Mouse (Mus musculus) forebrain, embryonic 15.5 days (tissue): ENCODE measurements around the gene Spin1. TPM values are rescaled to one million over a fixed set of nuclear protein-coding genes. Genes with fewer than 3 reads are reported as not detected.
"Not testable (repeated sequence)": the region's sequence is repeated elsewhere in the genome, so short reads cannot be mapped to it uniquely, and the experiment has no call there.

Source experiments
- ATAC-seq: fragments of 200-750 bp; cut with Nextera tagmentation; replicated peaks from 2 replicates; pipeline ENCODE4 v1.8.0; 2017; ENCODE audit warnings: mild to moderate bottlenecking, moderate TSS enrichment, moderate library complexity
- H3K27ac ChIP-seq: fragments of 300-500 bp; sonication (generic); replicated peaks from 2 replicates; pipeline ENCODE4 v1.5.1; 2015; ENCODE audit warnings: mild to moderate bottlenecking, inconsistent platforms
- H3K27me3 ChIP-seq: fragments of 300-500 bp; sonication (generic); 2 replicates; pipeline ENCODE4 v1.6.1; 2015; ENCODE audit warnings: inconsistent platforms
- H3K36me3 ChIP-seq: fragments of 300-500 bp; sonication (generic); 2 replicates; pipeline ENCODE4 v1.6.1; 2015; ENCODE audit warnings: mild to moderate bottlenecking, inconsistent platforms
- H3K4me1 ChIP-seq: fragments of 300-500 bp; sonication (generic); 2 replicates; pipeline ENCODE4 v1.6.1; 2015; ENCODE audit warnings: inconsistent platforms
- H3K4me2 ChIP-seq: fragments of 300-500 bp; sonication (generic); replicated peaks from 2 replicates; pipeline ENCODE4 v1.6.1; 2015; ENCODE audit warnings: mild to moderate bottlenecking, inconsistent platforms
- H3K4me3 ChIP-seq: fragments of 300-500 bp; sonication (generic); 2 replicates; pipeline ENCODE4 v1.5.1; 2015; ENCODE audit warnings: mild to moderate bottlenecking, inconsistent platforms
- H3K9ac ChIP-seq: fragments of 300-500 bp; sonication (generic); replicated peaks from 2 replicates; pipeline ENCODE4 v1.6.1; 2015; ENCODE audit warnings: mild to moderate bottlenecking, inconsistent platforms
- H3K9me3 ChIP-seq: fragments of 300-500 bp; sonication (generic); 2 replicates; pipeline ENCODE4 v1.6.1; 2016; ENCODE audit warnings: inconsistent platforms
- WGBS: fragments of 180-500 bp; shearing (Covaris S2); methylation state at CpG from one replicate; pipeline ENCODE4 v1.1.7; 2015; ENCODE audit warnings: mixed read lengths; 5-methylcytosine and 5-hydroxymethylcytosine counted together
- polyA plus RNA-seq: library from polyadenylated mRNA; unstranded; fragments of >200 nt; fragmentation: Nextera tagmentation; extraction: Ambion mirVana; gene quantifications from 2 replicates; pipeline ENCODE4 v1.2.1, GENCODE M21; 2015

The Spin1 gene
- polyA plus RNA-seq, 1 experiment from 2014 or later: 177 TPM

DNA sequence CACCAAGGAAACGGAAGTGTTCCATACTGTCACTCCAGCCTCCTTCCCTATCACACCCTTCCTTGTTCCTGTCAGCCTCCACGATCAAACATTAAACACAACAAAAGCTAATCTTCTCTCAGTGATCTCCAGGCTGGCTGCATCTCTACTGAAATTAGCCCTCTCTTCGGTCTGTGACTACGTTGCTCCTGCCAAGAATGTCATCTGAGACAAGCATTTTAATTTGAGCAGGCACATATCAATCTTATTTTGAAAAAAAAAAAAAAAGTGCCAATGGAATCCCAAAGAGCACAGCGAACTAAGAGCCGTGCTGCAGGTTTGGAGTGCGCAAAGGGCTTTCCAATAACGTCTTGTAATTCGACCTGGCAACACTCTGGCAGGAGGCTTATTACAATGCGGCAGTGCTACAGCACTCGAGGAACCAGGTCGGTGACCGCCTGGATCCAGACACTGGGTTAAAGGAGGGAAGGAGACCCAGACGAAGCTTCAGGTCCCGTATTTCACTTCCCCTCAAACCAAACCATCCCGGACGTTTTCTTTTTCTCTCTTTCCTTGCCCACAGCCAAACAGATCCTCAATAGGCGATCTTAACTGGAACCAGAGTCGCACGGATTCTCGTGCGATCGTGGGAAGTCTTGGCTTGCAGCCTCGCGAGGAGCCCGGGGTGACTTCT, 984 bp upstream of the Spin1 start:
- Histone ChIP-seq H3K4me1 (peaks cover 28% of the 10 kb centered on the region), H3K9me3 (no peaks in the 10 kb centered on the region), H3K4me2 (peak overlapping the region; percentile 79), H3K4me3 (peak overlapping the region; percentile 60), H3K9ac (peak overlapping the region; percentile 78), H3K36me3 (peaks cover 5% of the 10 kb centered on the region; the same call in 1 of the 2 replicates), H3K27me3 (no peaks in the 10 kb centered on the region), H3K27ac (peak overlapping the region; percentile 93)
- 2% methylated on average over 26 of the region's 26 CpGs for WGBS
- peak; percentile 17 for ATAC-seq

- Histone ChIP-seq H3K4me2 (peak overlapping the region; percentile 46), H3K36me3 (peaks cover 5% of the 10 kb centered on the region; the same call in 1 of the 2 replicates), H3K4me3 (peak overlapping the region; percentile 60), H3K9me3 (no peaks in the 10 kb centered on the region), H3K27ac (peak overlapping the region; percentile 93), H3K27me3 (no peaks in the 10 kb centered on the region), H3K4me1 (peaks cover 28% of the 10 kb centered on the region), H3K9ac (peak overlapping the region; percentile 85)
- 1% methylated on average over 71 of the region's 89 CpGs for WGBS
- ATAC-seq: peak; percentile 75
Observed at GRCm38 (mm10) chr13:51101016-51101776, 516 bp downstream of the Spin1 start.

DNA sequence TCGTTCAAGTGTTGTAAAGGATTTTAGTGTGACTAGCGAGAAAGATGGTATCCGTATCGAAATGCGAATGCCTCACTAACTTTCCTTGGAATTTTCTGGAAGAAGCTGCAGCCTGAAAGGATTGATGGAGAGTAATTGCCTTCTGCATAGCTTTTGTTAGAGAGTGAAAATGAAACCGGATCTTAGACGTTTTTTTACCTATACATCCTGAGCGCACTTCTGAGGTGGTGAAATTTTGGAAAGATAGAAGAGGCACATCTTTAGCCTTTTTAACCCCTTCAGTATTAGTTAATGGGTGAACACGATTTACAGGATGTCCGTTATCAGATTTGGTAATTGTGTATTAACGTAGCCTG, 1.1 kb downstream of the Spin1 start:
- H3K9ac ChIP-seq: peak overlapping the region; percentile 85
- no peaks in the 10 kb centered on the region for H3K9me3 ChIP-seq
- peak overlapping the region; percentile 60 for H3K4me3 ChIP-seq
- ATAC-seq: no peak
- WGBS: 26% methylated on average over 11 of the region's 11 CpGs
- peak overlapping the region; percentile 93 for H3K27ac ChIP-seq
- peak overlapping the region; percentile 46 for H3K4me2 ChIP-seq
- peaks cover 5% of the 10 kb centered on the region; the same call in 1 of the 2 replicates for H3K36me3 ChIP-seq
- peaks cover 28% of the 10 kb centered on the region for H3K4me1 ChIP-seq
- H3K27me3 ChIP-seq: no peaks in the 10 kb centered on the region

DNA sequence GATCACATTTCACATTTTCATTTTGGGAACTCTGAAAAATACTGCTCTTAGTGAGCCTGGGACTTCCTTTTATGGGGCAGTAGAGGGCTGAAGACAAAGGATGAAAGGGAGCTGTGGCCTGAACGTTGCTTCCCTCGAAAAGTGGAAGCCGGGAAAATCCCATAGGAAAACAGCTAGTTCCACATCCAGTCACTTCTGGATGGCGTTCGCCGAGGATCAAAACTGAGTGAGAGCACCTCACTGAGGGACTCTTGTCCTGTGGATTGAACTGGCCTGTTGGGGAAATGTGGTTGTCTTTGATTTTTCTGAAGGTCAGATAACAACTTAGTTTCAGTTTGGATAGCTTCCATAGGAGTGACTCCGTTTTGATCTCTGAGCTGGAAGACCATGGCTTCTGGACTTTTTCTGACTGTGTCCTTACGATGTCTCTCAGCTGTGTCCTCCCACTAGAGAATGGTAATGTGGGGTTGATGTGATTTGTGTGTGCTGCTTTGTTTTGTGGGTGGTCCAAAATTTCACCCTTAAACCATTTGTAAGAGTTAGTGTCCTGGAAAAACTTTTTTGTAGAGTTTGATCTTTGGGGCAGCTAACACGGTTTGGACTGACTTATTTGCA, 2.5 kb downstream of the Spin1 start:
- Histone ChIP-seq H3K9ac (no peak overlapping the region), H3K9me3 (no peaks in the 10 kb centered on the region), H3K4me1 (peaks cover 27% of the 10 kb centered on the region), H3K27me3 (no peaks in the 10 kb centered on the region), H3K4me2 (no peak overlapping the region), H3K27ac (no peak overlapping the region; the same call in 1 of the 2 replicates), H3K4me3 (no peak overlapping the region), H3K36me3 (peaks cover 5% of the 10 kb centered on the region)
- 92% methylated on average over 9 of the region's 9 CpGs for WGBS
- ATAC-seq: no peak

DNA sequence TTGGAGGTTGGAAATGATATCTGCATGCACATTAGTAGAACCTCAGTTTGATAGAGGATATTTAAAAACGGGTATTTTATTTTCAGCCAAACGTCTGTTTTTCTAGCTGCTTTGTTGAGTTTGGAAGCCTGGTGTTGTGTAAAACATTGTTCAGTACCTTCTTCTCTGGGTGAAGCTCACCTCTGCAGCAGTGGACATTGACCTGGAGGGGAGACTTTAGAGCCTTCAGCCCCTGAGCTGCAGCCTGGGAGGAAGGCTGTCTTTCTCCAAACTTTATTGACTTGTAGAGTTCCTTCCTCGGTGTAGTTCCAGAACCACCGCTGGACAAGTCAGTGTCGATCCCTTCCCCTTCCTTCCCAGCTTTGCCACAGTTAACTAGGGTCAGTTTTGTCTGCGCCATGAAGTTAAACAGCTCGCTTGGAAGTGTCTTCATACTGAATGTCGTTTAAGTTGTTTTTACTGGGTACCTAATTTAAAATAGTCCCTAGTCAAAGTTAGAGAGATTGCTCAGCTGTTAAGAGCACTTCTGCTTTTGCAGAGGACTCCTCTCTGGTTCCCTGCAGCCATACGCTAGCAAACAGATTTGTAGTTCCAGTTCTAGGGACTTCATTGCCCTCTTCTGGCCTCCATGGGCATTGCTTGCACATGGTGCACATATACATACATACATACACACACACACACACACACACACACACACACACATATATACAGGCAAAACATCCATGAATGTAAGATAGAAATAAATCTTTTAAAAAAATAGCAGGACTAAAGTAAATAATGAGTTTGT, 3.4 kb downstream of the Spin1 start:
- no peak overlapping the region for H3K27ac ChIP-seq
- no peak overlapping the region for H3K4me3 ChIP-seq
- peaks cover 10% of the 10 kb centered on the region for H3K36me3 ChIP-seq
- H3K9me3 ChIP-seq: no peaks in the 10 kb centered on the region
- H3K27me3 ChIP-seq: no peaks in the 10 kb centered on the region
- peaks cover 18% of the 10 kb centered on the region for H3K4me1 ChIP-seq
- no peak for ATAC-seq
- no peak overlapping the region for H3K9ac ChIP-seq
- WGBS: 97% methylated on average over 9 of the region's 9 CpGs
- H3K4me2 ChIP-seq: no peak overlapping the region

- H3K4me2 ChIP-seq: no peak overlapping the region
Observed at GRCm38 (mm10) chr13:51105861-51106655, 5.4 kb downstream of the Spin1 start.

GRCm38 (mm10) chr13:51106816-51107215, 6.1 kb downstream of the Spin1 start:
- WGBS: 92% methylated on average over 4 of the region's 4 CpGs
- H3K27ac ChIP-seq: no peak overlapping the region
- no peak overlapping the region for H3K9ac ChIP-seq
- H3K36me3 ChIP-seq: peaks cover 15% of the 10 kb centered on the region
- H3K4me3 ChIP-seq: no peak overlapping the region
- H3K9me3 ChIP-seq: no peaks in the 10 kb centered on the region; the same call in 1 of the 2 replicates
- no peak for ATAC-seq
- H3K4me2 ChIP-seq: no peak overlapping the region
- H3K4me1 ChIP-seq: peaks cover 13% of the 10 kb centered on the region; the same call in 1 of the 2 replicates
- no peaks in the 10 kb centered on the region for H3K27me3 ChIP-seq

More at GRCm38 (mm10) chr13:51105861-51106655, 5.4 kb downstream of the Spin1 start:
- Histone ChIP-seq H3K27me3 (no peaks in the 10 kb centered on the region), H3K36me3 (peaks cover 15% of the 10 kb centered on the region), H3K9ac (no peak overlapping the region), H3K4me3 (no peak overlapping the region), H3K9me3 (no peaks in the 10 kb centered on the region; the same call in 1 of the 2 replicates), H3K27ac (no peak overlapping the region), H3K4me1 (peaks cover 14% of the 10 kb centered on the region; the same call in 1 of the 2 replicates)
- no peak for ATAC-seq
- 97% methylated on average over 3 of the region's 3 CpGs for WGBS

GRCm38 (mm10) chr13:51109517-51109916, 8.8 kb downstream of the Spin1 start:
- ATAC-seq: no peak
- Histone ChIP-seq H3K27me3 (no peaks in the 10 kb centered on the region), H3K27ac (no peak overlapping the region), H3K4me2 (no peak overlapping the region), H3K4me3 (no peak overlapping the region), H3K4me1 (no peaks in the 10 kb centered on the region), H3K9me3 (no peaks in the 10 kb centered on the region; the same call in 1 of the 2 replicates), H3K36me3 (peaks cover 10% of the 10 kb centered on the region; the same call in 1 of the 2 replicates), H3K9ac (no peak overlapping the region)
- 98% methylated on average over 2 of the region's 2 CpGs for WGBS

GRCm38 (mm10) chr13:51114398-51114797, 13.7 kb downstream of the Spin1 start:
- 80% methylated on average over 4 of the region's 4 CpGs for WGBS
- H3K36me3 ChIP-seq, H3K9me3 ChIP-seq: not testable (repeated sequence)

DNA sequence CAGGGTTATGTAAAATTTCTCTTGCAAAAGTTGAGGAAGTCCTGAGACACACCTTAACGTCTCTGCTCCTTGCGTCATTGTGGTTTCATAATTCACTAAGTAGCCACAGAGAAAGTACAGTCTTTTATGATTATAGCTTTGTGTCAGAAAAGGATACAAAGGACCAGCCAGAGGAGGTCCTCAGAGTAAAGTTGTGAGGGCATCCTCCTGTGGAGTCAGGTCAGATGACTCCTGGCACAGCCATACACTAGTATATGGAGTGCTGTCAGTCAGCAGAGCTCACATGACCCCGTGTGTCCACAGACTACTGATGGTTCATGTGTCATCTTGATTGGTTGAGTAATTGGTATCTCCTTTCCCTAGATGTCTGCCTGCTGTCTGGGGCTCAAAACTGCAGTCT, 15.1 kb downstream of the Spin1 start:
- Histone ChIP-seq H3K4me2 (no peak overlapping the region), H3K4me3 (no peak overlapping the region), H3K36me3 (no peaks in the 10 kb centered on the region; the same call in 1 of the 2 replicates), H3K27me3 (no peaks in the 10 kb centered on the region), H3K9ac (no peak overlapping the region), H3K9me3 (no peaks in the 10 kb centered on the region), H3K27ac (no peak overlapping the region), H3K4me1 (peaks cover 25% of the 10 kb centered on the region)
- peak; percentile 48; the same call in 1 of the 2 replicates for ATAC-seq
- 84% methylated on average over 3 of the region's 3 CpGs for WGBS

More at GRCm38 (mm10) chr13:51114398-51114797, 13.7 kb downstream of the Spin1 start:
- H3K4me1 ChIP-seq: peaks cover 13% of the 10 kb centered on the region
- H3K27ac ChIP-seq, H3K4me2 ChIP-seq, H3K27me3 ChIP-seq, H3K4me3 ChIP-seq, H3K9ac ChIP-seq, ATAC-seq: not testable (repeated sequence)

DNA sequence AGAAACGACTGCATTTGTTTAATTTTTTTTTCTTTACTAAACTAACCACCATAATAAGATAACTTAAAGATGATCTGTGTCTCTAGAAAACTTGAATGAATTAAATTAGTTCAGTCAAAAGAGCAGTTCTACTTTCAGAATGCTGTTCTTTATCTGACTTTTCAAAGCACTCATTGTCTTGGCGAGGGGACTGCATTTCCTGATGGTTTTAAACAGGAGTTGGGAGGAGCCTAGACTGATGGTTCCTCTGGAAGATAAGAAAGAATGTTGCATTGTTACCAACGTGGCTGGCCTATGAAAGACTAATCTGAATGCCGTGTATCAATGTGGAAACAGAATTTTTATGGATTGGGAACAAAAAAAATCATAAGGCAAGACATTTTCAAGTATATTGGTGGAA, 20.1 kb downstream of the Spin1 start:
- H3K36me3 ChIP-seq: peaks cover 2% of the 10 kb centered on the region; the same call in 1 of the 2 replicates
- no peaks in the 10 kb centered on the region for H3K27me3 ChIP-seq
- no peak overlapping the region for H3K4me3 ChIP-seq
- H3K4me1 ChIP-seq: peaks cover 40% of the 10 kb centered on the region
- H3K9ac ChIP-seq: no peak overlapping the region
- H3K9me3 ChIP-seq: no peaks in the 10 kb centered on the region
- WGBS: 9% methylated on average over 4 of the region's 4 CpGs
- H3K4me2 ChIP-seq: no peak overlapping the region
- ATAC-seq: no peak
- H3K27ac ChIP-seq: no peak overlapping the region
